Mouse (Mus musculus) brain, embryonic 14.5 days (tissue): ENCODE measurements around the gene Rag2.

ENCODE experiments used
- CTCF ChIP-seq: fragments of 200-500 bp; IDR thresholded peaks from 2 replicates; pipeline ENCODE4 v1.5.1; 2012; ENCODE audit warnings: inconsistent platforms, mild to moderate bottlenecking, moderate library complexity, borderline replicate concordance; ENCODE audit not compliant: insufficient read depth, insufficient read length; ENCODE audit errors: extremely low read depth
- POLR2A ChIP-seq: fragments of 200-500 bp; IDR thresholded peaks from 2 replicates; pipeline ENCODE4 v1.6.1; 2012; ENCODE audit warnings: mild to moderate bottlenecking, inconsistent platforms, borderline replicate concordance; ENCODE audit not compliant: poor library complexity, insufficient read depth, insufficient read length, severe bottlenecking; ENCODE audit errors: extremely low read depth

GRCm38 (mm10) chr2:101679164-101679784 lies 54.8 kb downstream of the Rag2 start:
- TF ChIP-seq CTCF = no peak
- no peak for TF ChIP-seq POLR2A
